Comparison of ENCODE assay signal across 8 mouse cellular contexts in the genomic region with DNA sequence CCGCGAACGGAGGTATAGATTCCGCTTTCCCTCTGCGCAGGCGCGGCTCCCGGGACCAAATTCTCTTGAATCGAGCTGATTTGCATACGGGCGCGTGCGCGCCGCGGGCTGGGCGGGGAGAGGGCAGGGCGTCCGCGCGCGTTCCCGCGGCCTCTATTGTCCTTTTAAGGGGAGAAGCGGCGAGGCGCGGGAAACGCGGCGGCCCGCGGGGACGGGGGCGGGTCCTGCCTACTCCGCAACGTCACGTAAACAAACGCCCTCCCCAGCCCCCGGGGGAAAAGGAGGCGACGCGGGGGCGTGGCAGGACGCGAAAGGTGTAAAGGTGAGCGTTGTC. TPM values are rescaled to one million over a fixed set of nuclear protein-coding genes. Genes with fewer than 3 reads are reported as not detected.
DNase-seq lines count a peak whose midpoint lies in the region; ATAC-seq and TF ChIP-seq lines count a peak whose summit lies in the region.

A gene (minus strand): TSS at position 59 of the 334 bp plus-strand sequence.

- under 1% methylated on average over 47 of the region's 47 CpGs for WGBS in heart, embryonic 11.5 days (ENCODE audit: insufficient replicate concordance)
- under 1% methylated on average over 45 of the region's 47 CpGs for WGBS in kidney, embryonic 16.5 days
- 1% methylated on average over 47 of the region's 47 CpGs for WGBS in liver, adult 2 months

- H3ac ChIP-seq in C2C12 (ENCODE audit: control insufficient read depth, insufficient read length, low read depth), result peak within 1 kb of the TSS; percentile 59
- peak within 1 kb of the TSS; percentile 97 for H3ac ChIP-seq in myocyte (ENCODE audit: control insufficient read depth, insufficient read length)

- TF ChIP-seq POLR2A in brain, embryonic 14.5 days (IDR thresholded peaks at IDR 0.05; ENCODE audit: borderline replicate concordance, extremely low read depth, insufficient read depth, insufficient read length, poor library complexity, severe bottlenecking), result 0 out of 2 replicates have a peak, but pooled peaks have one; percentile 41
- 0 out of 2 replicates have a peak, but pooled peaks have one; percentile 4 for TF ChIP-seq POLR2A in liver, adult 2 months (IDR thresholded peaks at IDR 0.05; ENCODE audit: extremely low read depth, insufficient read depth, low read length)
- TF ChIP-seq POLR2A in myocyte (IDR thresholded peaks at IDR 0.05; ENCODE audit: insufficient read length, low read depth), result peak; percentile 46

- H3K27me3 ChIP-seq in C2C12 (ENCODE audit: control insufficient read depth, insufficient read depth, insufficient read length) (no peaks in the 10 kb centered on the region), myocyte (ENCODE audit: control insufficient read depth, insufficient read depth, insufficient read length) (no peaks in the 10 kb centered on the region)
- no peaks in the 10 kb centered on the region for H3K27me3 ChIP-seq in erythroblast, embryonic 14.5 days (ENCODE audit: control insufficient read depth)
- H3K27me3 ChIP-seq in heart, embryonic 11.5 days (ENCODE audit: control insufficient read depth, insufficient read depth, low read length), result no peaks in the 10 kb centered on the region
- no peaks in the 10 kb centered on the region for H3K27me3 ChIP-seq in kidney, embryonic 16.5 days (ENCODE audit: insufficient read depth, low read length)
- no peaks in the 10 kb centered on the region for H3K27me3 ChIP-seq in liver, adult 2 months (ENCODE audit: control insufficient read depth, insufficient read depth, low read length)
- no peaks in the 10 kb centered on the region for H3K27me3 ChIP-seq in splenic B cell, adult 2 months (ENCODE audit: control insufficient read depth, insufficient read depth, low read length, poor library complexity, severe bottlenecking)

- H3K36me3 ChIP-seq in C2C12 (ENCODE audit: control insufficient read depth, insufficient read depth) (peaks cover 20% of the 10 kb centered on the region), myocyte (ENCODE audit: control insufficient read depth, insufficient read depth) (no peaks in the 10 kb centered on the region)
- no peaks in the 10 kb centered on the region; the same call in none of the 2 replicates for H3K36me3 ChIP-seq in erythroblast, embryonic 14.5 days (ENCODE audit: control insufficient read depth)
- H3K36me3 ChIP-seq in heart, embryonic 11.5 days (ENCODE audit: control insufficient read depth, insufficient read depth, low read length), result no peaks in the 10 kb centered on the region
- no peaks in the 10 kb centered on the region for H3K36me3 ChIP-seq in kidney, embryonic 16.5 days (ENCODE audit: insufficient read depth, low read length)
- no peaks in the 10 kb centered on the region for H3K36me3 ChIP-seq in liver, adult 2 months (ENCODE audit: control insufficient read depth, insufficient read depth, low read length)
- H3K36me3 ChIP-seq in splenic B cell, adult 2 months (ENCODE audit: control insufficient read depth, insufficient read depth, low read length, poor library complexity, severe bottlenecking), result no peaks in the 10 kb centered on the region

- peak; percentile 91 for ATAC-seq in heart, embryonic 11.5 days (replicated peaks; ENCODE audit: insufficient number of reproducible peaks, low FRiP score, low TSS enrichment)
- peak; percentile 82 for ATAC-seq in kidney, embryonic 16.5 days (ENCODE audit: low FRiP score, low TSS enrichment)

- H3K27ac ChIP-seq in heart, embryonic 11.5 days (ENCODE audit: low read depth, low read length), result peak within 1 kb of the TSS; percentile 81
- H3K27ac ChIP-seq in kidney, embryonic 16.5 days (ENCODE audit: low read length), result peak within 1 kb of the TSS; percentile 97
- peak within 1 kb of the TSS; percentile 5 for H3K27ac ChIP-seq in liver, adult 2 months (replicated peaks; ENCODE audit: insufficient read depth, low read depth, low read length)

- H3K9me3 ChIP-seq in erythroblast, embryonic 14.5 days (ENCODE audit: control insufficient read depth, low read length), result no peaks in the 10 kb centered on the region
- H3K9me3 ChIP-seq in heart, embryonic 11.5 days (replicated peaks; ENCODE audit: control insufficient read depth, low read length), result no peaks in the 10 kb centered on the region
- H3K9me3 ChIP-seq in kidney, embryonic 16.5 days (ENCODE audit: low read length), result no peaks in the 10 kb centered on the region

- peaks cover 40% of the 10 kb centered on the region for H3K4me1 ChIP-seq in erythroblast, embryonic 14.5 days (ENCODE audit: control insufficient read depth)
- H3K4me1 ChIP-seq in heart, embryonic 11.5 days (ENCODE audit: control insufficient read depth, insufficient read depth, low read length), result peaks cover 9% of the 10 kb centered on the region; the same call in 1 of the 2 replicates
- peaks cover 24% of the 10 kb centered on the region for H3K4me1 ChIP-seq in kidney, embryonic 16.5 days (ENCODE audit: insufficient read depth, low read length)
- H3K4me1 ChIP-seq in liver, adult 2 months (ENCODE audit: control insufficient read depth, insufficient read depth, low read length), result no peaks in the 10 kb centered on the region

- peak within 1 kb of the TSS; percentile 83 for H3K4me2 ChIP-seq in heart, embryonic 11.5 days
- peak within 1 kb of the TSS; percentile 84 for H3K4me2 ChIP-seq in kidney, embryonic 16.5 days (replicated peaks; ENCODE audit: low read depth, low read length)
- H3K4me2 ChIP-seq in myocyte (ENCODE audit: low read depth), result peak within 1 kb of the TSS; percentile 99

- DNase-seq in brain, embryonic 14.5 days (ENCODE audit: low read depth), result peak; percentile 99
- DNase-seq in liver, adult 2 months (ENCODE audit: extremely low read depth, low read depth, low spot score), result peak; percentile 83
- peak; percentile 98 for DNase-seq in splenic B cell, adult 2 months (ENCODE audit: low read depth, low spot score)

- H3K79me3 ChIP-seq in C2C12 (ENCODE audit: low read depth), result peaks cover 44% of the 10 kb centered on the region

- peaks cover 49% of the 10 kb centered on the region for H3K79me2 ChIP-seq in C2C12 (ENCODE audit: control insufficient read depth, insufficient read depth)
- H3K79me2 ChIP-seq in liver, adult 2 months (ENCODE audit: control insufficient read depth, insufficient read depth, low read length), result no peaks in the 10 kb centered on the region
- peaks cover 40% of the 10 kb centered on the region for H3K79me2 ChIP-seq in myocyte (ENCODE audit: control insufficient read depth, insufficient read depth)

- no peak for TF ChIP-seq CTCF in C2C12 (IDR thresholded peaks at IDR 0.05; ENCODE audit: control insufficient read depth, insufficient read depth, insufficient read length)
- no peak for TF ChIP-seq CTCF in brain, embryonic 14.5 days (IDR thresholded peaks at IDR 0.05; ENCODE audit: borderline replicate concordance, extremely low read depth, insufficient read depth, insufficient read length)
- no peak for TF ChIP-seq CTCF in liver, adult 2 months (IDR thresholded peaks at IDR 0.05; ENCODE audit: low read depth, low read length)

- peak within 1 kb of the TSS; percentile 99 for H3K9ac ChIP-seq in heart, embryonic 11.5 days (ENCODE audit: low read depth, low read length)
- H3K9ac ChIP-seq in kidney, embryonic 16.5 days (replicated peaks; ENCODE audit: low read length), result peak within 1 kb of the TSS; percentile 98
- H3K9ac ChIP-seq in liver, adult 2 months (ENCODE audit: low read depth, low read length), result peak within 1 kb of the TSS; percentile 82

- H3K4me3 ChIP-seq in C2C12 (ENCODE audit: insufficient read depth, poor library complexity, severe bottlenecking) (peak within 1 kb of the TSS; percentile 95), myocyte (peak within 1 kb of the TSS; percentile 87)
- peak within 1 kb of the TSS; percentile 86 for H3K4me3 ChIP-seq in erythroblast, embryonic 14.5 days (replicated peaks)
- H3K4me3 ChIP-seq in heart, embryonic 11.5 days (ENCODE audit: low read depth, low read length), result peak within 1 kb of the TSS; percentile 74
- H3K4me3 ChIP-seq in kidney, embryonic 16.5 days (ENCODE audit: low read length), result peak within 1 kb of the TSS; percentile 95
- peak within 1 kb of the TSS; percentile 76 for H3K4me3 ChIP-seq in liver, adult 2 months (ENCODE audit: insufficient read depth, low read depth, low read length)

TF ChIP-seq in C2C12, 6 proteins besides CTCF, POLR2A, EP300 and RAD21:
- TF ChIP-seq MAX (IDR thresholded peaks at IDR 0.05) (peak; percentile 28), USF1 (IDR thresholded peaks at IDR 0.05; ENCODE audit: low read depth) (no peak)

TF ChIP-seq in myocyte, 11 proteins besides CTCF, POLR2A, EP300 and RAD21:
- no peak for TF ChIP-seq MYOD1 (IDR thresholded peaks at IDR 0.05; ENCODE audit: control insufficient read depth in 1 of 3, insufficient read length in 2 of 3, low read depth in 2 of 3)
- peak; percentile 94 for TF ChIP-seq SRF (IDR thresholded peaks at IDR 0.05; ENCODE audit: control insufficient read depth, insufficient read length, low read depth)

RNA-seq across cellular contexts. Expression of the gene that starts here (rescaled TPM):
- 22.4 TPM for polyA plus RNA-seq in C2C12 (2012; fragmentation: generic; extraction: Trizol)
- 37.6 and 43.8 TPM in 2 replicates for polyA plus RNA-seq in brain, embryonic 14.5 days (2012; rRNA removed)
- polyA plus RNA-seq in erythroblast, embryonic 14.5 days (2012), result 0.11 and 0.23 TPM in 2 replicates
- polyA plus RNA-seq in heart, embryonic 11.5 days (2014; fragmentation: Nextera tagmentation; extraction: Ambion mirVana), result 104 and 113 TPM in 2 replicates
- polyA plus RNA-seq in kidney, embryonic 16.5 days (2015; fragmentation: Nextera tagmentation; extraction: Ambion mirVana), result 142 and 145 TPM in 2 replicates
- total RNA-seq in liver, adult 2 months (2014; rRNA removed), result 2.7 and 3.2 TPM in 2 replicates
- polyA plus RNA-seq in liver, adult 2 months (2012; rRNA removed), result 0.46 and 0.67 TPM in 2 replicates
- 8.5 TPM for polyA plus RNA-seq in myocyte (2012; fragmentation: generic; extraction: Trizol)

Comparison
In these comparisons a context has a peak if more than half of its experiments do, and no peak if none do; other contexts are left out.
1. Peak in every context shown above with its lines: DNase-seq, ATAC-seq, H3K4me3 ChIP-seq and H3K27ac ChIP-seq.
2. H3K27ac ChIP-seq: peak in every context shown above with its lines; median percentile 97 in kidney, embryonic 16.5 days; 81 in heart, embryonic 11.5 days; 5 in liver, adult 2 months.